Mouse (Mus musculus) liver, embryonic 12.5 days (tissue): ENCODE results near the gene Filip1. TPM values are rescaled to one million over a fixed set of nuclear protein-coding genes. Genes with fewer than 3 reads are reported as not detected.

Experiments used
- polyA plus RNA-seq: library from polyadenylated mRNA; unstranded; fragments of >200 nt; fragmentation: Nextera tagmentation; extraction: Ambion mirVana; gene quantifications from 2 replicates; pipeline ENCODE4 v1.2.1, GENCODE M21; 2016

Filip1 gene
- polyA plus RNA-seq, 1 experiment from 2014 or later = 1.2 TPM

Other genes starting within 250 kb of the Filip1 start
- gene Tmem30a, start 219.3 kb downstream of the Filip1 start, polyA plus RNA-seq = 38.9 and 41.9 TPM in 2 replicates
- 29.8 and 30.7 TPM in 2 replicates for gene Senp6, start 54.1 kb upstream of the Filip1 start, polyA plus RNA-seq
- 4.4 and 4.8 TPM in 2 replicates for gene Myo6, start 152.2 kb upstream of the Filip1 start, polyA plus RNA-seq